Mouse (Mus musculus) T-cell, adult 2 months (primary cell): ENCODE measurements at regions not wholly inside any gene's neighbourhood (a gene's known extent, or its start where the extent isn't known, plus 50 kb on each side); places are given as distances from the start of the nearest gene placed in this dataset.

Experiments
- DNase-seq: peaks from one replicate; pipeline ENCODE4 v3.0.0; 2022; ENCODE audit warnings: low spot score

- no peak for DNase-seq
Observed at GRCm38 (mm10) chr8:115906650-115907049, 199.1 kb upstream of the Maf start.

GRCm38 (mm10) chr8:115903853-115904420 lies 196.3 kb upstream of the Maf start:
- DNase-seq = no peak

- no peak for DNase-seq
Observed at GRCm38 (mm10) chr8:115897521-115898178, 190.1 kb upstream of the Maf start.

- DNase-seq = no peak
Observed at GRCm38 (mm10) chr8:115897086-115897485, 189.5 kb upstream of the Maf start.

GRCm38 (mm10) chr8:115896066-115896465 lies 188.5 kb upstream of the Maf start:
- DNase-seq = no peak

- DNase-seq = no peak
Observed at GRCm38 (mm10) chr8:115888278-115888677, 180.7 kb upstream of the Maf start.

GRCm38 (mm10) chr8:115885121-115885743 lies 177.6 kb upstream of the Maf start:
- no peak for DNase-seq

- DNase-seq = no peak
Observed at GRCm38 (mm10) chr8:115883808-115884207, 176.2 kb upstream of the Maf start.

GRCm38 (mm10) chr8:115881881-115882280 lies 174.3 kb upstream of the Maf start:
- no peak for DNase-seq

- no peak for DNase-seq
Observed at GRCm38 (mm10) chr8:115874789-115875188, 167.2 kb upstream of the Maf start.

- DNase-seq = no peak
Observed at GRCm38 (mm10) chr8:115871381-115871780, 163.8 kb upstream of the Maf start.

GRCm38 (mm10) chr8:115861381-115861780 lies 153.8 kb upstream of the Maf start:
- no peak for DNase-seq

GRCm38 (mm10) chr8:115859406-115859805 lies 151.8 kb upstream of the Maf start:
- DNase-seq = no peak

- DNase-seq = no peak
Observed at GRCm38 (mm10) chr8:115856816-115857215, 149.2 kb upstream of the Maf start.

GRCm38 (mm10) chr8:115855934-115856629 lies 148.5 kb upstream of the Maf start:
- DNase-seq = no peak

- DNase-seq = no peak
Observed at GRCm38 (mm10) chr8:115854209-115854900, 146.8 kb upstream of the Maf start.

GRCm38 (mm10) chr8:115850552-115850951 lies 143.0 kb upstream of the Maf start:
- DNase-seq = no peak

GRCm38 (mm10) chr8:115833391-115833790 lies 125.8 kb upstream of the Maf start:
- DNase-seq = no peak

- DNase-seq = no peak
Observed at GRCm38 (mm10) chr8:115831675-115832074, 124.1 kb upstream of the Maf start.

GRCm38 (mm10) chr8:115830012-115830662 lies 122.5 kb upstream of the Maf start:
- DNase-seq = no peak

- DNase-seq = no peak
Observed at GRCm38 (mm10) chr8:115826516-115826915, 118.9 kb upstream of the Maf start.
